Mouse (Mus musculus) yolk sac, embryonic 10.5 days (tissue): ENCODE data around the gene Glp2r.
A peak's percentile ranks its signal among the peaks of the same experiment; 100 is the strongest.

Experiments used
- DNase-seq: peaks from one replicate; pipeline ENCODE4 v3.0.0-alpha.2; 2017; ENCODE audit warnings: low spot score

The Glp2r gene

DNA sequence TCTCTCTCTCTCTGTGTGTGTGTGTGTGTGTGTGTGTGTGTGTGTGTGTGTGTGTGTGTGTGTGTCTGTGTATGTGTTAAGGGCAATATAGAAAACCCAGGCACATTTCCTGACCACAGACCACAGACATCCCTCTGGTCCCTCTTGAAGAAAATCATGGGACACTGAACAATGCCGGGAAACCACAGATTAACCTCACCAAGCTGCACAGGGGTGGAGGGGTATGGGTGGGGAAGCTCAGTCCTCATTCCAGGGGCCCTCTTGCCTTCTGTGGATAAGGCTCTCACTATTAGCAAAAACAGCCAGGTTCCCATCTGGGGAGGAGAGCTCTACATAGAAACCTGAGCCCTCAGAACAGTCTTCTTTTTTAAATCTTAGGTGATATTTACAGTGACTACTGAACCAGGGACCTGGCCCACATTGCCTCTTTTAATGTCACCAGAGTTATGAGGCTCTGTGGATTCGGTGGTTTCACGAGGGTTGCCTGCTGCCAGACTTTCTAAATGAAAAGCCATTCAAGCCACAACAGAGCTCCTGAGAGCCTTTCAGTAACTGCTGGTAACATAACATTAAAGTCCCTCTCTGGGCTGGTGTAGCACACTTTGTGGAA, 137.2 kb downstream of the Glp2r start:
- DNase-seq: no peak

GRCm38 (mm10) chr11:67632906-67633305, 138.0 kb downstream of the Glp2r start:
- peak; percentile 67 for DNase-seq

GRCm38 (mm10) chr11:67628522-67628921, 142.4 kb downstream of the Glp2r start:
- DNase-seq: peak; percentile 75

DNA sequence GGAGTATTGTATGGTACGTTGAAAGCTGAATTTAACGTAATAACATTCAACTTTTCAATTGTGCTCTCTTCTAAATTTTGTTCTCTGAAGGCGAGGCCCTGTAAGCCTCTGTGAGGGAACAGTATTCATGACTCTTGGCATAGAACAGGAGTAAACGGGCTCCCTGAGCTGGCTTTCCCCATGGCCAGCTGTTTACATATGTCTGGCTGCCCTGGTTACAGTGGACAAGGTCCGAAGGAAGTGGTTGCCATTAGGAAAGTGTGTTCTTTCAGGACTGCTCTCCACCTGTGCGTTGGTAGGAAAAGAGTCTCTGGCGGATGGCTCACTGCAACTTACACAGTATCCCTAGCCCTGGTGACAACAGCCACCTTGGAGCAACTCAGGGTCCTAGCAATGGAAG, 143.8 kb downstream of the Glp2r start:
- DNase-seq: no peak

GRCm38 (mm10) chr11:67622340-67622739, 148.6 kb downstream of the Glp2r start:
- DNase-seq: no peak

GRCm38 (mm10) chr11:67616557-67617239, 154.3 kb downstream of the Glp2r start:
- DNase-seq: no peak

- DNase-seq: no peak
These were observed 158.7 kb downstream of the Glp2r start for GRCm38 (mm10) chr11:67612158-67612839.
